Mouse (Mus musculus): Measurements from ENCODE around the gene Kcnh8.
A peak's percentile ranks its signal among the peaks of the same experiment; 100 is the strongest.

The Kcnh8 gene

DNA sequence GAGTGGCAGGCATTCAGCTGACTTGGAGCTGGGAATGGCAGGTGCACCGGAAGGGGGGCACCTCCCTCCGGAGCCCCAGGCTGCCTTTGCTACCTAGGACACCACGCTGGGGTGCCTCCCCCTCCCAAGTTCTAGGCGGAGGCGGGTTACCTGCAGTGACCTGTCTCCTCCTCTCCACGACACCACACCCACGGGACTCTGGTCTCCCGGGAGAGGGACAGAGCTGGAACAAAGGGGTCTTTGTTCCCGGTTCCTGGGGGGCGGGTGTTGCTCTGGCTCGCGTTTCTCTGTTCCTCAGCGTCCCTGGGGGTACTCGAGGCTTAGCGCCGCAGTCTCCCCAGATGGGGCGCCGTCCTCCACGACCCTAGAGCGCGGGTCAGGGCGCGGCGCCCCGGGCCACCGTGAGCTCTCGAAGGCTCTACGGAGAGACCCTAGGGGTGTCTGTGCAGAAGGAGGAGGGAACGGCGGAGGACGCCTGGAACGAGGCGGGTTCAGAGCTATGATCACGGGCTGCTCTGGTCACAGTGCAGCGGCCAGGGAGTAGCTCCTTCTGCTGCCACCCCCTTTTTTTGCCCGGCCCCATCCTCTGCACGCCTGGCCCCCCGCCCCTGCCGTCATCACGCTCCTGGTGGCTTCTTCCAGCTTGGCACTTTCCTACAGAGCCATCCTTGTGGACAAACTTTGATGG, at the start of gene Kcnh8:
Gene Kcnh8, plus strand, starts transcription at position 617 of the 688 bp plus-strand sequence.
- peak; percentile 36 for DNase-seq (ENCODE audit: low read depth, low spot score)

DNA sequence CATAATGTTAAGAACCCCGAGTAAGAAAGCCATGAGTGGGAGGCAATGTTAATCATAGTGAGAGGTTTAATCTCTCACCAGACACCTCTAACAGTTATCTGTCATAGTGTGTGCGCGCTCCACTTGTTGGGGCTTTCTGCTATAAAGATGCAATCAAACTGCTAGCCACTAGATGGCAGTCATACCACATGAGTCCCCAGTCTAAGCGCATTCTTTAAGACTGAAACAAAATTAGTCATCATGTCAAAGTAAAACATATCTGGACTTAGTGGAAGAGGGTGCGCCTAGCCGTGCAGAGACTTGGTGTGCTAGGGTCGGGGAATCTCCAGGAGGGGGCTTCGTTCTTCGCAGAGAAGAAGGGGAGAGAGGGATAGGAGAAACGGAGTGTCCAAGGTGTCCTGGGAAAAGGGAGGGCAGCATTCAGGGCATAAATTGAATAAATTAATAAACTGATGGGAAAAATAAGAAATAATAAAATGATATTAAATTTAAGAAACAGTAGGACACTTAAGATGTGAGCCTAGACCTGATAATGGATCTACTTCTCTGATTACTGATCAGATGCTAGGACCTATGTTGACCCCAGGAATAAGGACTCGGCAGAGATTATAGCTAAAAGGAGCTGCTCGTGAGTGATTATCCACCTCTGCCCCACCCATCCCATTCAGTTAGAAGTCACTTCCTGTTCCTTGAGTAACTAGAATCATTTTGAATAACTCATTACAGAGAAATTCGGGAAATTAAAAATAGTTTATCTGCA, 42.4 kb upstream of the Kcnh8 start:
- peak; percentile 67 for DNase-seq (ENCODE audit: low read depth, low spot score)

DNA sequence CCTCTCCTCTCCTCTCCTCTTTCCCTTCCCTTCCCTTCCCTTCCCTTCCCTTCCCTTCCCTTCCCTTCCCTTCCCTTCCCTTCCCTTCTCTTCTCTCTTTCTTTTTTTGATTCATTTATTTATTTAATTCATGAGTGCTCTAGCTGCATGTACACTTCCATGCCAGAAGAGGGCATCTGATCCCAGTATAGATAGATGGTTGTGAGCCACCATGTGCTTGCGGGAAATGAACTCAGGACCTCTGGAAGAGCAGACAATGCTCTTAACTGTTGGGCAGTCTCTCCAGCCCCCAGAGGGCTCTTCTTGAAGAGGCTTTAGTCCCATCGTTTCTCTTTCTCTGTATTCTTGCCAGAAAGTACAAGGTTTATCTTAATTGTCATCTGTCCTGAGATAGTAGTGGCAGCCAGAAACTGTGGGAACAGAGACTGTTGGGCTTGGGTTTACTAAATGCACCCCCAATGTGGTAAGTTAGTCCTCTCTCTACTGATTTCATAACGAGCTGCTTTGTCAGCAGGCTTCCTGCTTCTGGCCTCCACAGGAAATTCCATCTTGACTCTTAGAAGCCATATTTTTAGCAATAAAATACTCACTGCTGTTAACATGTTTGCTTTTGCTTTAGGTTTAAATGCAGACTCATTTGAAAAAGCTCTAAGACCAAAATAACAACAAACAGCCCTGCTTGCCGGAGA, 36.9 kb upstream of the Kcnh8 start:
- peak; percentile 56 for DNase-seq (ENCODE audit: low read depth, low spot score)

DNA sequence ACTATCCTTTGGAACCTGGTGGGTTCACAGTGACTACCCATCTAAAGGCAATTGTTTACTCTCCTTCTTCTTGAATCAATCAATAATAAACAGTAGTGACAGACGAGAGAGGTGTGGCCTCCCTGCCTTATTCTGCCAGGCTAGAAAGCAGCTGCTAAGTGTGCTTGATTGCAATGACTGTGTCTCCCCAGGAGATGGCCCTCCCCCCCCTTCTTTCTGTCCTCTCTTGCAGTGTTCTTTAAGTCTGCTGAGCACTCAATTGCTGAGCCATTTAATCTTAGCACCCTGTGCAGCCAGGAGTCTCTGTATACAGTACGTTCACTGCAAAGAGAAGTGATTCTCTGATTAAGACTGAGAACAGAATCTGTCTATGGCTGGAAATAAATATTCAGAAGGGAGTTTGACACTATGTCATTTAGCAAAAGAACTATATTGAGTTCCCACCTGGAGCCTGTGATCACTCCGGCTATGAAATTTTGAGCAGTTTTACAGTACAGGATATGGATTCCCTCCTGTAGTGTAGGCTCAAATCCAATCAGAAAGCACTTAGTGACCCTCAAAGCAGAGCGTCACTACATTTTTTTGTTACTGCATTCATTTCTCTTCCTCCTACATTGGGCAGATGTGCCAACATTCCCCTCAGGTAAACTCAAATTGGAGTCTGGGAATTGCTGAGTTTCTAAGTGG, 32.8 kb upstream of the Kcnh8 start:
- peak; percentile 12 for DNase-seq (ENCODE audit: low read depth, low spot score)

DNA sequence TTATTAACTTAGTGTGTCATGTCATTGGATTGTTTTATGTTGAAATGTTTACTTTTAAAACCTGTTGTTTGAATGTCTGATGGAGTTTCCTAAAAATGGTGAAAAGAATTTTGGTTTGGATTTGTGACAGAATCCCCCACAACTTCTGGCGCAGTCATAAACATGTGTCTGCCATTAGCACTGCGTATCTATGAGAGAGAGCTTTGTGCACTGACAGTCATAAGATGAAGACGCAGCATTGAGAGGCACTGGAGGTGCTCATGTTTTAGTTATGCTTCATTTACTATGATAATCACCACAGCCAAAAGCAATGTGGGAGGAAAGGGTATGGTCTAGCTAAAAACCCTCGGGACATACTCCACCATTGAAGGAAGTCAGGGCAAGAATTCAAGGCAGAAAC, 30.3 kb upstream of the Kcnh8 start:
- DNase-seq (ENCODE audit: low read depth, low spot score): no peak

DNA sequence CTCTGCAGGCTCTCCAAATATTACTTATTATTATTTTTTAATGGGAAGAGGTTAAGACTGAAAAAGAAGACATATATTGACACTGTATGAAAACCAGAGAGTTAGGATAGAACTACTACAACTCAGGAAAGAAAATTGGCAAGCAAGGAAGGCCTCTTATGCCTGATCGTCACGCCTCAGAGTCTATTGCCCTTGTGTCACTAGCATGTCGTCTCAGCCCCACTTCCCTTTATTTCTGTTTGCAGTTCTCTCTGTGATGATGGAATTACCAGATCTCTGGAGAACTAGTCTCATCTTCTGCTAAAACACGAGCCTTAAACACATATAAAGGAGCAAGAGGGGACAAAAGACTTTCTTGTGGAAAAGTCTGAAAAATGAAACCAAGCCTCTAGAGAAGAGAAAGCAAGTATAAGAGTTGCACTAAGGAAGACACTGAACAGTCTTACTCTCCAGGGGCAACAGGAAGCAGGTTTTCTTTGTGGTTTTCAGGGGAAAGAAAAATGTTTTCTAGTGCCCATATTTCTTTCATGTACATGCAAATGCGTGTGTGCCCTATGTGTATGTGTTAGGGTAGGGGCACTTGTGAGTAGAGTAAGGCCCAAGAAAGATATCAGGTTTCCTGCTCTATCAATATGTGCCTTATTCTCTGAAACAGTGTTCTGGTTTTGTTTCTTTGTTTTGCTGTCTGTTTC, 10.9 kb upstream of the Kcnh8 start:
- DNase-seq (ENCODE audit: low read depth, low spot score): no peak

DNA sequence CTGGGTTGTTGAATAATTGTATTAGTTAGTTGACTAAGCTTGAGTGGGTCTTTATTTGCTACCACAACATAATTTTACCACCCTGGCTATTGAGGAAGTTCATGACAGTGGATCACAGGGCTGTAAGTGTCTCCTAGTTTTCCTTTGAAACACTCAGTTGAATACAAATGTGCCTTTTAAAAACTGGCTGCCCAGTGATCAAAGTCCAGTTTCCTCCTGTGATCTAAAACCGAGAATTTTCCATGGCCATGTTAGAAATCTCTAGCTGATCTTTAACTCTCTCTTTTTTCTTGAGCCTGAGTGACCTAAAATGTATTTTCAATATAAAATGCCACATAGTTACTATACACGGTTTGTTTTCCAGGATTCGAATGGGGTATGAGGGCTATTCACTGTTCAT, 3.4 kb upstream of the Kcnh8 start:
- no peak for DNase-seq (ENCODE audit: low read depth, low spot score)

DNA sequence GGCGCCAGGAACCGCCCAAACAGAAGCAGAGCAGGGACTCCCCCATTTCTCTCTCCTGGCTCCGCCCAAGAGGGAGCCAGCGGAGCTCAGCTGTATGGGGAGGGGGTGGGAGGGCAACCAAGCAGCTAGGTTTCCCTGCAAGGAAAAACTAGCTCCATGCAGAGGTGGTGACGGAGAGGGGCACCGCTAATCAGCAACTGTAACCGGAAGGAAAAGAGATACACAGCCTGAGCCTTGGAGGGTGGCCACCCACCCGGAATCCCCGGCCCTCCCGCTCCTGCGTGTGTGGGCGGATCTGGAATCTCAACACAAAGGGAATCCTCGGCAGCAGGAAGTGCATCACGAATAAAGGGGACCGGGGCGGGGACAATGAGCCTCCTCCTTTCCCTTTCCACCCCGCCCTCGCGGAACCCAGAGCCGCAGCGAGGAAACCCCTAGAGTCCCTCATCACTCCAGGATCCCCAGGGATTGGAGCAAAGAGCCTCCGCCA, 1.6 kb upstream of the Kcnh8 start:
- DNase-seq (ENCODE audit: low read depth, low spot score): peak; percentile 88

DNA sequence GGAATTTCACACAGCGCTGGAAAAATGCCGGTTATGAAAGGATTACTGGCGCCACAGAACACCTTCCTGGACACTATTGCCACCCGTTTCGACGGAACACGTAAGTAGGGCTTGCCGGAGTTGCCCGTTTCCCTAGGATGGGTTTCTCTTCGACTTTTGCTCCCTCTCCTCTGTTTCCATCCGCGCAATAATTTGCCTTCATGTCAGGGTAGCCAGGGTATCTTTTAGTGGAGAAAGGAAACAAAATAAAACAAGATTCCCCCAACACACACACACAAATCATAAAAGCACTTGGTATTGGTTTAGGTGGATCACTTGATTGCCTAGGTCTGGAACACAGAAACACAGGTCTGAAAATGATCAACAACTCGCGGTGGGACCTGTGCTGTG, 267 bp downstream of the Kcnh8 start:
- no peak for DNase-seq (ENCODE audit: low read depth, low spot score)

DNA sequence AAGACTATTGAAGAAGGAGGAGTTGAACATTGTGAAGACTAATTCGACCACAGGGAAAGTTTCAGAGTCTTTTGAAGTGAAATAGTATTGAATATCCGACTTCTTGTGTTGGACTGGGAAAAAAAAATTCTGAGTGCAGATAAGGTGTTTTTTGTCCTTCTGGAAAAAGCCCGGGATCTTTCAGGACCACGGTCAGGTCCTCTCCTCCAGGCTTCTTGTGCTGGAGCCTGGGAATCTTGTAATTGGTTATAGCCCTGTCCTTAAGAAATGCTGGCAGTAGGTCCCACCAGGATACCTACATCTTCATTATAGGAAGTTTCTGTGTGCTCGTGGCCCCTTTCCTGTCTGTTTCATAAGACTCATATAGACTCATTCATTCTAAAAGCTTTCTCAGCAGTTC, 902 bp downstream of the Kcnh8 start:
- peak; percentile 35 for DNase-seq (ENCODE audit: low read depth, low spot score)

DNA sequence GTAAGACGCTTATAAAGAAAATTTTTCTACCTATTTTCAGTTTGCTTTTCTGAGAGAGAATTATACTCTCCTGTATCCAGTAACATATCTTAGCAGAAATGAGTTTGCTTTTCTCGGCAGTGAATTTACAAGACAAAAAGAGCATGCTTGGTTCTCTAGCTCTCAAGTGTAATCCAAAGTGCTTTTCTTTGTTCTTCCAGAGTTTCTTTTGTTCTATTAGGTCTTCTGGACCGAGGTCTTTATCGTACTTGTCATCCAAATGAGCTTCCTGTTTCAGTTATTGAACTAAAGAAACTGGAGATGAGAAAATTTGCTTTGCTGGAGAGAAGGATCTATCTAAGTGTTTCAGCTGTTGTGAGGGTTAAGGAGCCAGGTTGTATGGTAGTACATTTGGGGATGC, 8.9 kb downstream of the Kcnh8 start:
- DNase-seq (ENCODE audit: low read depth, low spot score): peak; percentile 11

DNA sequence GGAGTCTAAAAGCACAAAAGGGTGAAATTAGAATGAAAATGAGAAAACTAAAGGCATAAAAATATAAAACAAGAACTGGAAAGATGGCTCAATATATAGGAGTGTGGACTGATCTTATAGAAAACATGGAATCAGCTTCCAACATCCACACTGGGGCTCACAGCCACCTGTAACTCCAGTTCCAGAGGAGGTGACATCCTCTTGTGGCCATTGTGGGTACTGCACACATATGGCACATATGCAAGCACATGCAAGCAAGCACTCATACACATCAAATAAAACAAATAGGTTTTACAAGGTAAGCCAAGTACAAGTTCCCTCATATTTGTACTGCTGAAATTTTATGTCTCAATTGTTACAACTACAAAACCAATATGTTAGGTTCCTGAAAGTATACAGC, 46.7 kb downstream of the Kcnh8 start:
- DNase-seq (ENCODE audit: low read depth, low spot score): peak; percentile 77

DNA sequence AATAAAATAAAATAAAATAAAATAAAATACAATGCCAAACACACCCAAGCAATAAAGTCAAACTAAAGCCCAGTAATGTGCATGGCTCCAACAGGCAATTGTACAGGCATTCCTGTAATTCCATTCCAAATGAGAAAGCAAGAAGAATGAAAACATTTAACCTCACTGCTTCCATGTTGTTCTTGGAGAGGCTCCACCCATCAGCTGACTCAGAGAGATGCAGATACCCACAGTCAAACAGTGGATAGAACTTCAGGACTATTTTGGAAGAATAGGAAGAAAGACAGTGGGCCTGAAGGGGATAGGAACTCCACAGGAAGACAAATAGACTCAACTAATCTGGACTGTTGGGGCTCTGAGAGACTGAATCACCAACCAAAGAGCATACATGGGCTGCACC, 89.5 kb downstream of the Kcnh8 start:
- no peak for DNase-seq (ENCODE audit: low read depth, low spot score)

DNA sequence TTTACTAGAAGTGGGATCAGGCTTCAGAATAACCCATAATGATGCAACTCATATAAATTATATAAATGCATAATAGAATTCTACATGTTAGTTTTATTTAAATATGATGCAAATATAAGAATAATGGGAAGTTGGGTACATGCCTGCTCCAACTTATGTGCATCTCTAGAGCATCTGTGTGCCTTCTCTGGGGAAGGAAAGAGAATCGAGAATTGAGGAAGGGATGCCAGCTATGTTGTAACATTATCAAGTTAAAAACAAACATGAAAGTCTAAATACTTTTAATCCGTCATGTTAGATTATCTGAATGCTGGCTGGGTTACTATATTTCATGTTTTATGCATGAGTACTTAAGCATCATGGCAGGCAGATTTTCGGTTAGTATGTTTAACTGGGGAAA, 99.4 kb downstream of the Kcnh8 start:
- DNase-seq (ENCODE audit: low read depth, low spot score): no peak

DNA sequence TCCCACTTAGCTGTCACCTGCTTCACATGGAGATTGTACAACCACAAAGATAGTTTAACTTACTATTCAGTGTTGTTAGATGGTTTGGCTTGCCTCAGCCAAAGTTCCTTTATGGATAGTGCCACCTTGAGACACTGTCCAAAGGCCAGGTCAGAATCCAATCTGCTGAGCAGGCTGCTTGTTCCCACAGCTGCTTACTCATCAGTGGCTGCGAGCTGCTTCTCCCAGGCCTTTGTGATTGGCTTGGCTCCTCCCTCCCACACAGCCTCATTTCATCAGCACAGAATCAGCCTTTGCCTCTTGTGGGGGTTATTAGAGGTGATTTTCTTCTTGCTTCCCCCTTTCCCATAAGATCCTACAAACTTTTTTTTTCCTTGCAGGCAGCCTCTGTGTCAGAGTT, 109.8 kb downstream of the Kcnh8 start:
- DNase-seq (ENCODE audit: low read depth, low spot score): no peak

DNA sequence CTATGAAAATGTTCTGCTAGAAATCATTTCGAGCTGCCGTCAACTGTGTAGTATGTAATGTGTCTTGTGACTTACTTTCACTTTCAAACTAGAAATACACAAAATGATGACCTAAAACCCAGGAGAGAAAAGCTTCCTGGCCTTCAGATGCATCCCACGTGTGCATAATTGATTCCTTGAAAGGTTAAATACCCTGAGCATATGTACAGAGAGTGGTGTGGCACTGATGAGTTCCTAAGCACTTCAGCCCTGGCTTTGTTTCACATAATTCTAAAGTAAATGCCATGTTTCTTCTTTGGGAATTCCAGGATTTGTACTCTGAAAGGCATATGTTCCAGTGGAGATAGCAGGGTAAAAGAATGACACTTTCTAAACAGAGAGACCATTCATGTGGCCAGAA, 119.7 kb downstream of the Kcnh8 start:
- no peak for DNase-seq (ENCODE audit: low read depth, low spot score)

DNA sequence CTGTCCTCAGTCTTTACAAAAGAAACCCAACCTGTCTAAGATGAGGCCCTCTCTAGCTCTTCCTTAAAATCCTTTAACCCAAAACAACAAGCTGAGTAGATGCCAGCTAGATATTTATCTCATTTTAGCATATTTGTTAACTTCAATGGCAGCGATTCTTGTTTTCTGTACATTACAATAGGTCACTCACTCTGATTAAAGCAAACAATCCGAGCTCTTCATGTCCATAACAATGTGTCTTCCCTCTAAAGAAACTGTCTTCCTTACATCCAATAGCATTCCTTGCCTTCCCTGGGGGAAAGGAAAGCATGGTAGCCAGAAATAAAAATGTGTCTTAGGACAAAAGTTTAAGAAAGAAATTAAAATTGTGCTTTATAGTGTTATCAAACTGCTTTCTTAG, 126.3 kb downstream of the Kcnh8 start:
- peak; percentile 86 for DNase-seq (ENCODE audit: low read depth, low spot score)

DNA sequence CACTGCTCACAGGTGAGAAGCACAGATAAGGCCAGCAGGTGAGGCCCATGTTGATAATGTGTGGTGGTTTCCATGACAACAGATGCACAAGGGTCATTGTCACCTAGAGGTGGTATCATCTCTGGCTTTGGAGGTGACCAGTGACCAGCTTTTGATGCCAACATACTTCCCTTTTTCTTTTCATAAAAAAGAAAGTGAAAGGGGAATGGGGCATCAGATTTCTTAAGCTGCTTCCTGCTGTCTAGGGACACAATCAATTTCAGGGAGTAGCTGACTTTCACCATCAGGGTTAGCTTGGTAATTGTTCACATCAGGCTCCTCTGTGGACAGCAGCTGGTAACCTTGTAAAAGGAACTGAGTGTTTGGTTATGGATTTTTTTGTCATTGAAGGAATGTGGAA, 135.9 kb downstream of the Kcnh8 start:
- DNase-seq (ENCODE audit: low read depth, low spot score): no peak

DNA sequence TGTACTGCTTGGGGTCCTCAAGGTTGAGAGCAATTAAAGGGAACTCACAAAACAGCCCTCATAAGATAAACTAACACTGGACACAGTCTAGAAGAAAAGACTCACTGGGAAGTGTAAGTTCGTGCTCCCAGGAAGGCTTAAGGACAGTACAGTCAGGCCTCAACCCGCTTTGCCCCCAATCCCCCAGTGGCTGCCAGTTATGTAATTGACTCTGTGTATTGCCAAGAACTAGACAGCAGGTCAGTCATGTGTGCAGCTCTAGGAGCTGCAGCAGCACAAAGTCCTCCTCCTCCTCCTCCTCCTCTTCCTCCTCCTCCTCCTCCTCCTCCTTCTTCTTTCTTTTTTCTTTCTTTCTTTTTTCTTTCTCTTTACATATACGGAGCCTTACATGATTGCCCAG, 185.6 kb downstream of the Kcnh8 start:
- no peak for DNase-seq (ENCODE audit: low read depth, low spot score)

DNA sequence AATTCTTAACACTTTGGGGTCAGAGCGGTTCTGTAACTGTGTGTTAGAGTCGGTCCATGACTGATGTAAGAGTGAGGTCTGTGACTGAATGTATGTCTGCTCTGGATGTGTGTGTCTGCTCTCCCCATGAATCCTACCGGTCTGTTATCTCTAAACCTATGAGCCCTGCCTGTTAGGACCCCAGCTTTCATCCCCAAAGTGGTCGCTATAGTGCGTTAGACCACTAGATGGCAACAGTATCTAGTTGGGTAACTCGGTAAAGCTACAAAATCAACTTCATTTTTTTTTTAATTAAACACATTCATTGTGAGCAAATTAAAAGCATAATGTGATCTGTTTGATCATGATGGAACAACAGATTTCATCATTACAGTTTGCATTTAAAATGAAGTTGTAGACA, 202.0 kb downstream of the Kcnh8 start:
- DNase-seq (ENCODE audit: low read depth, low spot score): peak; percentile 13

DNA sequence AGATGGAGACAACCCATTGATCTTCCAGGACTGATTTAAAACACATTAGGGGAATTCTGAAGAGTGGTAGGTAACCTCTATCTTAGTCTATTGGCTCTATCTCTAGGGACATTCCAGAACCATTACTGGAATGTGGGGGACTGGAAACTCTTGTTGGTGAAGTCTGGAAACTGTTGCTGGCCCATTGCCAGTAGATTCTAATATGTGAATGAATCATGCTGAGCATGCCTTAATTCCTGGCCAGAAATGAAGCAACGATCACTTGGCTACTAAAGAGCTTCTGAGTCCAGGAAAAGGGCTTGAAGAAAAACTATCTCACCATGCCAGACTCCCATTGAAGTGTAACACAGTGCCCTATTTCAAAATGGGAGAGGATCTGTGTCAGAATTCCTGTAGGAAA, 208.3 kb downstream of the Kcnh8 start:
- no peak for DNase-seq (ENCODE audit: low read depth, low spot score)

Measured in ES-CJ7 (cell line).